Mouse (Mus musculus) myocyte (in vitro differentiated cells): ENCODE results near the gene Med9.

Experiments
- CEBPB ChIP-seq: IDR thresholded peaks from 2 replicates; pipeline ENCODE4 v1.6.1; 2011; ENCODE audit warnings: mild to moderate bottlenecking, moderate library complexity; ENCODE audit not compliant: poor library complexity, insufficient read depth, severe bottlenecking
- E2F4 ChIP-seq: IDR thresholded peaks from one replicate; pipeline ENCODE4 v1.6.1; 2011; ENCODE audit warnings: mild to moderate bottlenecking, control low read depth, moderate library complexity; ENCODE audit not compliant: insufficient read depth
- MAX ChIP-seq: IDR thresholded peaks from one replicate; pipeline ENCODE4 v1.6.1; 2011; ENCODE audit warnings: low read depth, mild to moderate bottlenecking, control low read depth
- MYOD1 ChIP-seq, 3 experiments: IDR thresholded peaks; one replicate each; pipeline ENCODE4 v1.6.1; 2011; ENCODE audit warnings: control low read depth in 2 of 3, low read depth in 2 of 3, mild to moderate bottlenecking in 2 of 3, moderate library complexity in 1 of 3; ENCODE audit not compliant: insufficient read length in 2 of 3, control insufficient read depth in 1 of 3
- POLR2A ChIP-seq: IDR thresholded peaks from one replicate; pipeline ENCODE4 v1.6.1; 2011; ENCODE audit warnings: low read depth, mild to moderate bottlenecking, control low read depth, moderate library complexity; ENCODE audit not compliant: insufficient read length
- POLR2AphosphoS2 ChIP-seq: IDR thresholded peaks from one replicate; pipeline ENCODE4 v1.6.1; 2011; ENCODE audit warnings: low read depth, control low read depth; ENCODE audit not compliant: insufficient read length
- REST ChIP-seq: IDR thresholded peaks from one replicate; pipeline ENCODE4 v1.6.1; 2011; ENCODE audit warnings: mild to moderate bottlenecking, control low read depth, moderate library complexity; ENCODE audit not compliant: insufficient read depth, insufficient read length
- SRF ChIP-seq: IDR thresholded peaks from one replicate; pipeline ENCODE4 v1.6.1; 2011; ENCODE audit warnings: low read depth; ENCODE audit not compliant: control insufficient read depth, insufficient read length
- TCF12 ChIP-seq: IDR thresholded peaks from one replicate; pipeline ENCODE4 v1.6.1; 2011; ENCODE audit warnings: mild to moderate bottlenecking, control low read depth; ENCODE audit not compliant: poor library complexity, insufficient read depth, severe bottlenecking
- TCF3 ChIP-seq: IDR thresholded peaks from one replicate; pipeline ENCODE4 v1.6.1; 2011; ENCODE audit warnings: low read depth, control low read depth; ENCODE audit not compliant: insufficient read length
- USF1 ChIP-seq: IDR thresholded peaks from one replicate; pipeline ENCODE4 v1.6.1; 2011; ENCODE audit warnings: low read depth, mild to moderate bottlenecking, control low read depth, moderate library complexity

GRCm38 (mm10) chr11:59989406-59989805 is 41.4 kb downstream of the Med9 start:
- TF ChIP-seq USF1 (no peak), TCF3 (no peak), POLR2A (no peak), POLR2AphosphoS2 (no peak), MYOD1 (IDR thresholded peaks at IDR 0.05; ENCODE audit: control insufficient read depth in 1 of 3, insufficient read length in 2 of 3, low read depth in 2 of 3) (no peak), E2F4 (no peak), MAX (no peak), TCF12 (no peak), REST (no peak), CEBPB (no peak), SRF (no peak)
